Mouse (Mus musculus) layer of hippocampus, postnatal 10 days (tissue): Measurements from ENCODE around the gene Gm20388. TPM values are rescaled to one million over a fixed set of nuclear protein-coding genes. Genes with fewer than 3 reads are reported as not detected.

Experiments
- DNase-seq, 2 experiments: peaks; one replicate each; pipeline ENCODE4 v3.0.0; 2021; ENCODE audit warnings: low spot score in 2 of 2
- total RNA-seq, 2 experiments: library from RNA; stranded (reverse); gene quantifications; 2 replicates each; pipeline ENCODE4 v1.2.3; 2021

Gm20388 gene
- total RNA-seq, 2 experiments from 2014 or later = not detected

DNA sequence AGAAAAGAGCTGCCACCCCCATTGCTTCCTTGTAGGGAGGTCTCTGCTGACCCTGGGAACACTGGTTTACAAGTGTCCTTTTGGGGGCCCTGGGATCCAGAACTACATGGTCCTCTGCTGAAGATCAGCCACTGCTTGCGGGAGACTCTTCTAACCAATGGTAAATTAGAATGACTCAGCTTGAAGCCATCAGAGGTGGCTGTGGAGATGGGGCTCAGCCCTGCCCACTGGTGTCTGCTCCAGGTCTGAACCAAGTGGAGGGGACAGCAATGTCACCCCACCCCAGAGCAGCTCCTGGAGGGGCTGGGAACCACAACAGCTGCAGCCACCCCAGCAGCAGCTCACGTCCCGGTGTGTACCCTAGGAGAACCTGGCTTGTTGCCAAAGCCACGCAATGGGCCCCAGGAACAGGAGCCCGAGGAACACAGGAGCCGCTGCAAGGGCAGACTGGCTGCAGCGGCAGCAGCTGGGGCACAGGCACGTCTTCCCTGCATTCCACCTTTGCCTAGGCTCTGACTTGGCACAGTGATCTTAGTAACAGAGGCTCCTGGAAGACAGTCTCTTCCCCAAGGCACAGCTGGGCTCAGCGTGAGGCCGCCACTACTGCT, 1961.3 kb downstream of the Gm20388 start:
- no peak for DNase-seq

DNA sequence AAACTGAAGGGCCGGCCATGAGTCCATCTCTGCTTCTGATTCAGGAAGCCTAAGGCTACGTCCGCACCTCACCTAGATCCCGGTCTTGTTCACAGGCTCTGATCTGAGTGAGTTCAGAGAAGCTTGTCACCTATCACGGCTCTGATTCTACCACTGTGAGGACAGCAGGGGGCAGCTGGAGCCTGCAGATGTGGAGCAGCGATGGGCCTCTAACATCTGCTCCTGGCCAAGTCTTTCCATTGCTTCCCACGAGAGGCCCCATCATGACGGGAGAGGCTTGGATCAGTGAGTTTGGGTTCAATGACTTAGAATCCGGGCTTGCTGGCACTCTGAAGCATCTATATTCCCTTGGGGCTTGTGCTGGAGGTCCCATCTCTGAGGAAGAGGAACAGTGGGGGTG, 1963.4 kb downstream of the Gm20388 start:
- DNase-seq = peak in 1 of 2 experiments; percentile 56

DNA sequence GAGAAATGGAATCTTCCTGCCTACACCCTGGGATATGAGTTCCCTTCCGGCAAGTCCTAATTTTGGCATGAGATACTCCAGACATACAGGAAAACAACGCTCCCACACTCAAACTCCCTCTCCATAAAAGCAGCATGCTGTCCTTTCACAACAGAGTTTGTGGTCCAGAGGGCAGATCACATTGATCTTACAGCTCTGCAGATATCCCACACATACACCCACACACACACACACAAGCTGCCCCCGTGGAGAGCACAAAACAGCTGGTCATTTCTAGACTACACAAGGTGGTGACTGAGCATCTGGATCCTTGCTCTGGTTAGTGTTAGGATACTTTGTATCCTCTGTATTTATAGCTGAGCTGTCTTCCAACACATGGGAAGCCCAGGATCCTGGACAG, 1964.4 kb downstream of the Gm20388 start:
- DNase-seq = no peak

DNA sequence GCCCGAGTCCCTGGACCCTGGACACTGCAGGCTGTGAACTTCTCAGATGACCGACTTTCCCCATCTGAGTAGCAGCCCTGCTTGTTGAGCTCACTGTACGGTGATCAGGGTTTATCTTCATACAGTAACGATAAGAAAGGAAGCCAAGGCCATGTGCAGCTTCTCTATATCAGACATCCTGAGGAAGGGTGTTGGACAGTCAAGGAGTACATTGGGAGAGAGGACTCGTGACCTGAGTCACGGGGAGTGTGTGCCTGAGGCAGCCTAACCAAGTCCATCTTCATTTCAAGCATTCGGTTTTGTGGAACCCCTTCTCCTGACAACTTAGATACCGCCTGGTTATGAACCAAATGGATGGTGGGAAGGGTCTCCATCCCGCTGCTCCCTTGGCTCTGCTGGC, 1964.9 kb downstream of the Gm20388 start:
- no peak for DNase-seq

DNA sequence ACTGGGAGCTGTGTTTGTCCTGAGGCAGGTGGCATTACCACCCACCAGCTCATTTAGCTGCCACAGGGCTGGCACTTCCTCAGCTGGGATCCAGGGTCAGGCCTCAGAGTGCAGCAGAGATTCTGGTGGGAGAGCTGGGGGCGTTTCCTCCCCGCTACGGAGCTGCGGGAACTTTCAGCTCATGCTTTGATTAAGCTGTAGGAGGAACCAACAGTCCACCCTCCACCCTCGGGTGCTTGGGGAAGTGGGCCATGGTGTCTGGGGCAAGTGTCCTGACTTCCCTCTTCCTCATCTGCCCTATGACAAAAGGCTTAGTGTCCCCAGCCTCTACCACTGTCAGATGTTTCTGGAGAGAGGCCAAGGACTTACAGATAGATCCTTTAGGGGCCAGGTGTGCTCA, 1966.6 kb downstream of the Gm20388 start:
- no peak for DNase-seq

DNA sequence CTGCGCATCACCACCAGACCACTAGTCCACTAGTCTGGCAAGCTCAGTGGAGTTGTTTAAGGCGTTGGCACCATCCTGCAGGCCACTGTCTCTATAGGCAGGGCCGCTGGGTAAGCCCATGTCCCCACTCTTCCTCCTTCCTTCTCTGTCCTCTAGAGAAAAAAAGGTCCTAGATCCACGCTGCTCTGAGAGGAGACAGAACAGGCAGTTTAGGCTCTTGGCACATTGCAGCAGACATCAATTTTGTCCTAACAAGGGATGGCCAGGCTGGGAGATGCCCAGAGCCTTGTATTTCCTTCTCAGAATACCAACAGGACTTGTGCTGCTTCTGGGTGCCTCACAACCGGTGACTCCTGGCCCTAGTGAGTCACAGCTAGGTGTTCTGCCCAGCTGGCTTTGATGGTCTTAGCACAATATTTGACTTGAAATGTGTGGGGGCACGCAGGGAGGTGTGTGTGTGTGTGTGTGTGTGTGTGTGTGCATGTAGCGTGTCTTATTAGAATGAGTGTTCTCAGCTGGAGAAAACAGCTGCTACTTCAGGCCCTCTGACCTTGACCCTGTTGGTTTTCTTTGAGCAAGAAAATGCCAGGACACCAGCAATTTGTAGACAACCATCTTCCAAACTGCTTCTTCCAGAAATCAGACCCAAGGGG, 1967.3 kb downstream of the Gm20388 start:
- DNase-seq = no peak

DNA sequence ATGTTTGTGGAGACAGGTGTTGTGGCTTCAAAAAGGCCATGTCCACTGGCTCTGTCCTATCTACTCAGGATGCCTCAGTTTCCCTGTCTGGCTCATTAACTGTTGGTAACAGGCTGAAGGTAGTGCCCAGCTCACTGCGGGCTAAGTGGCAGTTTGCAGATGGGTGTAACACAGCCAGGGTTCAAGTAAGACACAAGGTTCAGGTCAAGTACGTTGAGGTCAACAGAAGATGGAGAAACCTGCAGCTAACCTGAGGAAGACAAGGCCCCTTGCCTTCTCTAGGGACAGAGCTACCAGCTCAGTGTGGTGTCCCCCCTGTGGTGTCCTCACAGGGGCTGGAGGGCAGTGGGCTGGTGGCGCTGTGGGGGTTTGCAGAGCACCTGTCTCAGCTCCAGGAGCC, 1969.1 kb downstream of the Gm20388 start:
- no peak for DNase-seq

DNA sequence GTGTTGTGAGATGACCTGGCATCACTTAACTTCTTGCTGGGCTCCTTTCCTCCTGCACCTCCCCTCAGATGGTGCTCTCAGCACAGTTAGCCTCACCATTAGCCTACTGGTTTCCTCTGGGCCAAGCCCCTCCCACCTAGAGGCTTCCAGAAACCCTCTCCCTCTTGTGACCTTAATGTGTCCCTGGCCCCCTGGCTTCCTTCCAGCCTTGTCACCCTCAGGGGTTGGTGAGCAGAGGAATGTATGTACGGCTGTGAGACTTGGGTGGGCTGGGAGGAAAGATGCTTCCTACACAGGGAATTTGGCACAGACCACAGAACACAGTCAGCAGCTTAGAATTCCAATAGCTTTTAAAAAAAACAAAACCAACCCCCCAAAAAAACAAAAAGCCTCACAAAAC, 1970.2 kb downstream of the Gm20388 start:
- no peak for DNase-seq

DNA sequence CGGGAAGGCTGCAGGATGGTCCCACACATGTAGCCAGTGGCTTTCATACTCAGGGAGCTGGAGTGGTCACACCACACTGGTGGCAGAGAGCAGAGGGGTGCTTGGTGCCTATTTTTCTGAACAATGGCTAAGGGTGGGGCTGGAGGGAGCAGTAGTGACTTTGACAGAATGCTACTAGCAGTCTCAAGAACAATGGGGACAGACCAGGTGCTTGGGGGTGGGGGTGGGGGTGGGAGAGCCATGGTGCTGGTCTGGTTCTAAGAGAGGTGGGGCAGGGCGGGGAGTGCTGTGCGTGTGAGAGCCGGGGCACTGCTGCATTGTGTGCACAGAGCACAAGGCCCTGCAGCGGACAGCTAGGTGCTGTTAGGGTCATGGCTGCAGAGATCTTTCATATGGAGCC, 1971.3 kb downstream of the Gm20388 start:
- DNase-seq = no peak

DNA sequence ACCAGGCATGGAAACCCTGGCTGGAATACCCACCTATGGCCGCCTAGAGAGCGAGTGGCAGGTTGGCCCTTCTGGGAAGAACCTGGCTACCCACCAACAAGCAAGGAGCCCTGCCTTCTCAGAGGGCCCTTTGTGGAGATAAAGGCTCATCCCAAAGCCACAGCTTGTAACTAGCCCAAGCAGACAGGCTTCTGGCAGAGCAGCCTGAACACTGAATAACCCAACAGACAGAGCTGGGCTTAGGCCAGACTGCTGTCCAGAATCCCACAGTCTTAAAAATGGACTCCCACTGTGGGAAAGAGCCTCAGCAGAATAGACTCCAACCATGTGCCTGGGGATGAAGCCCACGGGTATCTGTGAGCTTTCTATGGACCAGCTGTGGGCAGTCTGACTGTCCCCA, 1973.5 kb downstream of the Gm20388 start:
- peak in 1 of 2 experiments; percentile 47 for DNase-seq

DNA sequence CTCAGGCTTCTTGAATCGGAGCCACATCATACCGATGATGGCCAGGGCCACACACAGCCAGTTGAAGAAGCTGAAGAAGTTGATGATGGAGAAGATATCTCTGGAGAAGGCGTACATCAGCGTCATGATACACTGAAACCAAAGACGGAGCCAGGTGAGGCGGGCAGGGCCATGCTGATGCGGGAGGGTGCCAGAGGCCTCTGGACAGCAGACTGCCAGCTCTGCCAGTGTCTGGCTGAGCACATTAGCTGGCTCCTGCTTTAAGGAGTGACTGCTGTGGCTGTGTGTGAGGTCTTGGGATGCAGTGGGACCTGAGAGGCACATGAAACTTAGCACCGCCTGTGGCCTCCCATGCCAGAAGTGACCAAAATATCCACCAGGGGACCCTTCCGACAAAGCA, 1974.4 kb downstream of the Gm20388 start:
- DNase-seq = no peak

DNA sequence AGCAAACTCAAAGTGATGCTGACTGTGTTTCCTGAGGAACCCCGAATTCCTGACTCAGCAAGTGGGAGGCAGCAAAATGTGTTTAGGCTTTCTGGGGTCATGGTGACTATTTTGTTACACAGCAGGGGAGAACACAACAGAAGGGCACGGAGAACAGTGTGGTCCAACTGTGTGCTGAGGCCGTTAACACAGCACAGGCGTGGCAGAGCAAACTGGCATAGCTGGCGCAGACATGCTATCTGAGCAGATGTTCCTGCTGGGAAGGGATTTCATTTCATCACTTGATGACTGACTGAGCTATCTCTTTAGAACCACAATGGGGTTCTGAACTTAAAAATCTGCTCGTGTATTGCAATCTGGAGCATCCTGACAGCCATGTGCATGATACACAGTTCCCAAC, 1974.8 kb downstream of the Gm20388 start:
- DNase-seq = no peak

DNA sequence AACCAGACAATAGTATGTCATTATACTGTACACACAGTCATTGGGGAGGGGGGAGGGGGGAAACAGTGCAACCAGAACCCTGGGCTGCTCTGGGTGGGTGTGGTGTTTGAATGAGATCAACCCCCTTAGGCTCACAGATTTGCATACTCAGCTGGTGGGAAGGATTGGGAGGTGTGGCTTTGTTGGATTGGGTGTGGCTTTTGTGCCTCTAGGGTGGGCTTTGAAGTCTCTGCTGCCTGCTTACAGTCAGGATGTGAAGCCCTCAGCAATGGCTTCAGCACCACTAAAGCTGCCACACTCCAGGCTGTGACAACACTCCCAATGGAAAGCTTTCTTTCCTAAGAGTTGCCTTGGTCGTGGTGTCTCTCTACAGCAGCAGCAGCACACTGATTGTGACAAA, 1976.9 kb downstream of the Gm20388 start:
- DNase-seq = no peak

DNA sequence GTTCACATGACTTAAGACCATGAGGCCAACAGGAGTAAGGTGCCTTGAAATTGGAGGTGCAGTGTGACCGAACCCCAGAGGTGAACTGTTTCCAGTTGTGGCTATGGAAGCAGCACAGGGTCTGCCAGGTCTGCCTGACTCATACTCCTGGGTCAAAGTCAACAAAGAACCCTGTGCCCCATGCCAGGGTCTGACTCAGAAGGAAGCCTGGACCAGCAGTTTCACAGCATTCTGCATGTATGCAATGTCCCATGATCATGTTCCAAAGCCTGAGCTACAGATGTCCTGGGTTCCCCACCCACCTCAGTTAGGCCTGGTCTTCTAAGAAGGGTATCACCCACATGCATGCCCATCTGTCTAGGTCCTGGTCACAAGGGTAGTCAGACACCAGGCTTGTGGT, 1978.7 kb downstream of the Gm20388 start:
- no peak for DNase-seq

DNA sequence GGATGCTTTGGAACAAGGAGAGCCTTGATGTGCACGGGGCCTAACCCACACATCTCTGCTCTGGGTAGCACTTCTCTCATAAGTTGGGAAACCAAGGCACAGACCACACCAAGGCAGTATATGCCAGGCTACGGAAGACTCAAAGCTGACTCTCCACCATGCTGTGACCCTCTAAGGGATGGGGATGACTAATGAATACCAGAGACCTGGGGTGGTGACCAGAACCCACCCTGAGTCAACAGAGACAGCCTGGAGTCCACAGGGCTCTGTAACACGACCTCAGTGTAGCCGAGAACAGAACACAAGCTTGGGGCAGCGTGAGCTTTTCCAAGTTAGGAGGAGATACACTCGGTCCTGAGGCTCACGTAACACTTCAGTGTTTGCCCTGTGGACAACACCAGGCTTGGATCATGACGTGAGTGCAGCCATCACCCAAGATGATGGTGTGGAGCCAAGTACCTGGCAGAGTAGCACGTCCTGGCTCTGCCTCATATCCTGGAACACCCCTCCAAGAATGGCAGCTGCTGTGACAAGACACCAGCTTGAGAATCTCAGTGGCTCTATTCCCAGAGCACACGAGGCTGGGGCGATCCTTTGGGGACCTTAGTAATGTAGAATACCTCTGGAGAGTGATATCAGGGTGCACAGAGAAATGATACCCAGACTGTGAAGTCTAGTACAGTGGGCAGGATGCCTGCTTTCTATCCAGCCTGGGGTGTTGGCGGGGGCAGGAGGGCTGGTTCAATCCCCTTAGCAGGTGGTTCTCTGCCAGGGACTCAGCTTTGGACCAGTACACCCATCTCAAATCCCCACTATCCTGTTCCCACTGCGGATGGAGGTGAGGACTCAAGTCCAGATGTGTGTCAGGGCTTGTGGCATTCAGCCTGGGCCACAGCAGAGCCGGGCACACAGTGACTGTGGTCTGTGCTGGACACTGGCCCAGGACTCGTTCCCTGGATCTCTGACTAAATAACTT, 1979.5 kb downstream of the Gm20388 start:
- DNase-seq = no peak

DNA sequence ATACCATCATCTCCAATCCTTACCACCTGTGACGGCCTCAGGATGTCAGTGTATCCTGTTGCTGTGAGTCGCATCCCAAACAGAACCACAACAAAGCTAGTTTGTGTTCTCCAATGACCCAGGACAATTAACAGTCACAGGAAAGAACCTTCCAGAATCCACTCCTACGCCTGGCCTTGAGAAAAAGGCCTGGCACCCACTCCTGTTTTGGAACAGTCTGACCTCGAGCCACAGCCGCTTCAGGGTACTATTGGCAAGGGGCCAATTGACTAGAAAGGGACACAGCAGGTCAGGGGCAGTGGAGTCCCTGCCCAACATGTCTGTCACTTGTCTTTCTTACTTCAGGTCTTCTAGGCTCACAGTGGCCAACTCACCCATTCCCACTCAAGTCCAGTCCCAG, 1982.2 kb downstream of the Gm20388 start:
- no peak for DNase-seq

DNA sequence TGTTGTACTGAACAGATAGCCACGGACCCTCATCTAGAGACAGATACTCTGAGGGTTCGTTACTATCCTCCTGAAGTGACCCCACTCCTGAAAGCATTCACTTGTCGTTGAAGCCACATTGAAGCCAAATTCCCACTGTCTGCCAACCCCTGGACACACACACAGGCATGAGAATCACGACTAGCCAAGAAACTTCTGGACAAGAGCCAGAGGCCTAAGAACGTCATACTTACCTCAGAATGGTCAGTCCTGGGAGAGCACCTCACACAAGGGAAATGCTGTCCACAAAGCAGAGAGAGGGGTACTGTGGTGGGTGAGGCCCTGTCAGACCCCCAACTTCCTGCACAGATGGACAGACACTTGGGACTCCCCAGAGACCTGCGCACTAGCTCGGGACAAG, 1985.3 kb downstream of the Gm20388 start:
- DNase-seq = no peak

DNA sequence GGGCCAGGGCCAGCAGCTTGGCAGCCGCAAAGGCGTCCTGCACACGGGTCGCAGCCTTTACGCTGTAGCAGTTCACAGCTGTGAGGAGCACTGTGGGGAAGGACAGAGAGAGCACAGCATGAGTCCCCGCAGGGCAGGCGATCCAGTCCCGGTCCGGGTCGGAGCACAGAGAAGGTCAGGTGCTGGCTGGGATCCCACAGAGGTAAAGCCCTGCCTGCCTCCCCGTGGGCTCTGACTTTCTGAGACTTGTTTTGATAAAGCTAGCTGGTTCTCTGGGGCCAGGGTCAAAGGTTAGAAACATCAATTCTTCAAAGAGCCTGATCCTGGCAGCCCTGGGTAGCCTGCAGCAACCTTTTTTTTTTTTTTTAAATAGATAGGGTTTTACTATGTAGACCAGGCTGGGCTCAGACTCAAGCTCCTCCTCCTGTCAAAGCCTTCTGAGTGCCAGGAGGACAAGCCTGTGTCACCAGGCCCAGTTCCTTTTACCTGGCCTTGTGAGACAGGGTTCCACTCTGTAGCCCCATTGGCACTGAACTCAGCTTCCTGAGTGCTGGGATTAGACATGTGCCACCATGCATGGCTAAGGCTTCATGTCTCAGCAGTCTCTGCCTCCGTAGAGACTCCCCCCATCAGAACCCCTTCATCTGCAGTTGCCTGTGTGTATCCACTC, 1986.0 kb downstream of the Gm20388 start:
- no peak for DNase-seq

DNA sequence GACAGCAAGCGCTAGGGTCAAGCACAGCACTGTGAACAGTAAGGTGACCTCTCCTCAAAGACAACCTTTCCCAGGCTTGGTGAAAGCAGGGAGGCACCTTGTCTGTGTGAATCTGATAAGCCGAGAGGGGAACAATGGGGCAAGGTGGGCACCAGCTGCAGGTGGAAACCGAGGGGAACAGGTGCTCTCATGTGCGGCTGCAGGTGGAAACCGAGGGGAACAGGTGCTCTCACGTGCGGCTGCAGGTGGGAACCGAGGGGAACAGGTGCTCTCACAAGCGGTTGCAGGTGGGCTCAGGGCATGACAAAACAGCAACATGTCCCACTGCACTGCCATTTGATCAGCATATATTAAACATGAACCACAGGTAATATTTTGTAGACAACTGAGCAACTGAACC, 1986.6 kb downstream of the Gm20388 start:
- DNase-seq = no peak

DNA sequence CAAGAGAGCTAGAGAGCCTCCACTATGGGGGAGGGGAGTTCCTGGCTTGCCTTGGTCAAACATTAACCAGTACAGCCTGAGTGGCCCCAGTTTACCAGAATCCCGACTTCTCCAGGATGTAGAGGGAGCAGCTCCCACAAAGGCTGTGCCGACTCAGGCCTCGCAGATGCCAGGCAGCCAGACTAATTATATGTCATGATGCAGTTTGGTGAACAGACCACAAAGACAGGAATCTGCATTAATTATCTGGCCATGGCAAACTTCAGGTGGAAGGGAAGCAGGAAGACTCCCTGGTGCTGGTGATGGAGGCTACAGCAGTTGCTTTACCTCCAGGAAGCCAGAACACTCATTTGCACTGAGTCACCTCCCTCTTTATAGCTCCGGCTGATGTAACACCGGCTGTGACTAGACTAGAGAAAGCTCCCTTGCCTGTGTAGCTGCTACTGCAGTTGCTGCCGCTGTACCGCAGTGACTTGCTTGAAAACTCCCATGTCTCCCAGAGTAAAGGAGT, 1987.3 kb downstream of the Gm20388 start:
- no peak for DNase-seq

DNA sequence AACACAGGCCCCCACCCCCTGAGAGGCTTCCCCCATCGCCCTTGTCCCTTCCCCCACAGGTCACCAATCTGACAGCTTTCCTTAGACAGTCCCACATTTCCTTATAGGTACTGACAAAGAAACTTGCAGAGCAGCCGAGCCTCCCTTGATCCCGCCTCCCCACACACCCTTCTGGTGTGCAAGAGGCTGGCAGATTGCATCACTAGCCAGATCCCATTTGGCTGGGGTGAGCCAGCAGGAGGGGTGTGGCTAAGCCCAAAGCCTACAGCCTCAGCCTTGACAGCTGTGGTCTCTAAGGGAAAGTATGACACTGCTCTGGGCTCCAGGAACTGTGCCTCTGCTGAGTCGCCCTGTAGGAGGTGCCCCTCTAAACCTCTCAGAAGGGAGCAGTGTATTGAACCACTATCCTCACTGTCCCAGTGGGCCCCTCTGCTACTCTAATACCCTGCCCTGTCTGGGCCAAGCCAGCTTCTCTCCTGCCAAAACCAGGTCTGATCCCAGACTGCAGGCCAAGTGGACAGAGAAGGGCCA, 1987.8 kb downstream of the Gm20388 start:
- DNase-seq = peak; percentile 62 to 63
